Mouse (Mus musculus): ENCODE results near the gene Efcab5. TPM values are rescaled to one million over a fixed set of nuclear protein-coding genes. Genes with fewer than 3 reads are reported as not detected.

Gene Efcab5
- polyA plus RNA-seq, 1 experiment from 2014 or later = 0.37 TPM

DNA sequence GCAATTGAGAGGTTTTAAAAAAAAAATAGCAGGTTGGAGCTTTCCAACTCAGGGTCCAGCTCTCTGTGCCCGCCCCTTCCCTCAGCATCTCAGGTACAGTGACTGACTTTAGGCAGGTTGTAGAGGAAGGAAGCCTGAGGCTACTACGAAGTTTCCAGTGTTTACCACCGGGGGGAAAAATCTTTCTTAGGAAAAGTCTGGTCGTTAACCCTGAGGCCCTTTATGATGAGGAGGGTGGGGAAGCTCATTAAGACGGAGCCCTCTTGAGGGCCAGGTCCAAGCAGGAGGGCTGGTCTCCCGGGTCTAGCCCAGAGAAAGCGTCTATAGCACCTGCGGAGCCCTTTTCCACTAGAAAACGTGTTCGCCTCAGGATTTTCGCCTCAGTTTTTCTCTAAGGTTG lies 26.7 kb upstream of the Efcab5 start:
- Histone ChIP-seq H3K4me1 (replicated peaks; ENCODE audit: insufficient read depth, low read length) (peaks cover 8% of the 10 kb centered on the region; the same call in 1 of the 2 replicates), H3K27ac (peak overlapping the region; percentile 92), H3K27me3 (ENCODE audit: insufficient read depth, low read length) (no peaks in the 10 kb centered on the region), H3K36me3 (ENCODE audit: insufficient read depth, low read length) (no peaks in the 10 kb centered on the region), H3K4me2 (ENCODE audit: low read length) (peak overlapping the region; percentile 70), H3K4me3 (replicated peaks; ENCODE audit: low read depth, low read length) (peak overlapping the region; percentile 87), H3K9ac (ENCODE audit: low read depth, low read length) (peak overlapping the region; percentile 81), H3K9me3 (replicated peaks; ENCODE audit: low read length) (no peaks in the 10 kb centered on the region)
- no peak for TF ChIP-seq CTCF (IDR thresholded peaks at IDR 0.05; ENCODE audit: low read depth)
- ATAC-seq (replicated peaks; ENCODE audit: low FRiP score, low read depth) (no peak), DNase-seq (ENCODE audit: low spot score) (peak; percentile 39)
- 2% methylated on average over 11 of the region's 11 CpGs for WGBS

DNA sequence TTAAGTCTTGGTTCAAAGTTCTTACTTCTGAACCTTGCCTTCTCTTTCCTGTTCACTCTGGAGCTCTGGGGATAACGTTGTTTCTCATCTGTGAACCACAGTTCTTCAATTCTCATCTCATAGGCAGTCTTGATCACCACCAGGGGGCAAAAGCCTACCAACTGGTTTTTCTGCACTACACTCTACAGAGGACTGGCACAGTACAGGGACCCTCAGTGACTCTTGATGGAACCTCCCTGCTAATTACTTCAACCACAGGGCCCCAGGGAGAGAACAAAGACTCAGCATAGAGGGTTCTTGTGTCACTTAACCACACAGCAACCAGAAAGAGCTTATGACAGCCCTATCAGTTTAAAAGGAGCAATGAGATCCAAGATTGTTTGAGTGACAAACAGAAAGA lies 26.0 kb upstream of the Efcab5 start:
- TF ChIP-seq CTCF (IDR thresholded peaks at IDR 0.05; ENCODE audit: low read depth) = peak; percentile 86
- DNase-seq (ENCODE audit: low spot score) = peak; percentile 91
- 3% methylated on average over 1 of the region's 1 CpGs for WGBS
- peaks cover 8% of the 10 kb centered on the region; the same call in 1 of the 2 replicates for H3K4me1 ChIP-seq (replicated peaks; ENCODE audit: insufficient read depth, low read length)
- ATAC-seq (replicated peaks; ENCODE audit: low FRiP score, low read depth) = no peak
- H3K4me2 ChIP-seq (ENCODE audit: low read length) = 0 out of 2 replicates have a peak overlapping the region, but pooled peaks have one; percentile 70
- H3K36me3 ChIP-seq (ENCODE audit: insufficient read depth, low read length) = no peaks in the 10 kb centered on the region
- no peak overlapping the region for H3K4me3 ChIP-seq (replicated peaks; ENCODE audit: low read depth, low read length)
- H3K27ac ChIP-seq = no peak overlapping the region
- no peaks in the 10 kb centered on the region for H3K27me3 ChIP-seq (ENCODE audit: insufficient read depth, low read length)
- H3K9ac ChIP-seq (ENCODE audit: low read depth, low read length) = no peak overlapping the region
- H3K9me3 ChIP-seq (replicated peaks; ENCODE audit: low read length) = no peaks in the 10 kb centered on the region

DNA sequence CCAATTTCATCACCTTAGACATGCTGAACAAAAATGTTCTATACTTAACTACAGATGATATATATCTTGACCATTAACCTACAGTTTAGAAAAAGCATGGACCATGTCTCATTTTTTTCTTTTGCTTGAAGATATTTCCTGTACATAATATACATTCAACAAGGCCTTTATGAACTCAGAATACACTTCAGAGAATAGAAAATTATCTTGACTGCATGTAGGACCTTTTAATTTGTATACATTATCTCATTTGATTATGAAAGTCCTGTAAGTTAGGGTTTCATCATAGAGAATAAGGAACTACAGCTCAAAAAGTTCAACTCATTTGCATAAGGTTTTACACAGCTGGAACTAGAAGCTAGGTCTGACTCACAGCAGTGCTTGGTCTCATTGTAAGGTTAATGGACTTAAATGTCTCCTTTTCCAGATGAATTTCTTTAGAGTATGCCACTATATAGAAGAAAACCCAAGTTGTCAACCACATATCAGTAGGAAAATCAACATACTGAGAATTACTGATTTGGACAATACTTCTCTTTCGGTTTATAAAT lies 25.4 kb upstream of the Efcab5 start:
- no peaks in the 10 kb centered on the region for H3K27me3 ChIP-seq (ENCODE audit: insufficient read depth, low read length)
- WGBS = 91% methylated on average over 1 of the region's 1 CpGs
- ATAC-seq (replicated peaks; ENCODE audit: low FRiP score, low read depth) = no peak
- no peaks in the 10 kb centered on the region for H3K36me3 ChIP-seq (ENCODE audit: insufficient read depth, low read length)
- H3K4me3 ChIP-seq (replicated peaks; ENCODE audit: low read depth, low read length) = no peak overlapping the region
- no peak overlapping the region for H3K9ac ChIP-seq (ENCODE audit: low read depth, low read length)
- peaks cover 8% of the 10 kb centered on the region; the same call in 1 of the 2 replicates for H3K4me1 ChIP-seq (replicated peaks; ENCODE audit: insufficient read depth, low read length)
- H3K4me2 ChIP-seq (ENCODE audit: low read length) = no peak overlapping the region
- DNase-seq (ENCODE audit: low spot score) = no peak
- no peak overlapping the region for H3K27ac ChIP-seq
- no peak for TF ChIP-seq CTCF (IDR thresholded peaks at IDR 0.05; ENCODE audit: low read depth)
- no peaks in the 10 kb centered on the region for H3K9me3 ChIP-seq (replicated peaks; ENCODE audit: low read length)

DNA sequence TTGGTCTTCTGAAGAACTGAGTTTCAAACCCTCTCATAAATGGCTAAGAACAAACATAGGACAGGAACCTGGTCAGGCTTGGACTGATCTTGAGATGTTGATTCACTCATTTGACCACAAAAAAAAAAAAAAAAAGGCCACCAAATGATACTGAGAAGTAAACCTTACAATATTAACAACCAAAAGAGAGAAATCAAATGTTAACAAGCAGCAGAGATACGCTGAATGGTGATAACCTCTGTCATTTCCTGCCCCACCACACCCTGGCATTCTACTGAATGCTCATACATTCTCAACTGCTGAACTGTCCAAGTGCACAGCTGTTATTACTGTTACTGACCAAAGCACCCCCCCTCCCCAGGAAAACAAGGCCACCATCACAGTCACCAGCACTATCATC lies 11.9 kb upstream of the Efcab5 start:
- 71% methylated on average over 1 of the region's 1 CpGs for WGBS

DNA sequence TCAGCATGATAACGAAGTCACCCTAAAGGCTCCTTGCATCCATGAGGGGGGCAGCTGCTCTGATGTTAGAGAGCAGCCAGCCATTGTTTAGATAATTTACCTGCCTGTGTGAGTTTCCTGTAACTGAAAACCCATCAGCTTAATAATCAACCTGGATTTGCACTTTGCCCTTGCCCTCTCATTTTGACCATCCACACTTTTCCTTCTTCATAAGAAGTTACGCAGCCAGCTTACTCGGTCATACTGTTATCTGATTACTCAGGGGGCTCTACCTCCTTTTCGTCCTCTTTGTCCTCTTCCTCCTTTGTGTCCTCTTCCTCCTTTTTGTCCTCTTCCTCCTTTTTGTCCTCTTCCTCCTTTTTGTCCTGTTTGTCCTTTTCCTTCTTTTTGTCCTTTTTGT lies 10.9 kb upstream of the Efcab5 start:
- H3K27ac ChIP-seq = 0 out of 2 replicates have a peak overlapping the region, but pooled peaks have one; percentile 27
- WGBS = 37% methylated on average over 4 of the region's 4 CpGs
- no peak for ATAC-seq (replicated peaks; ENCODE audit: low FRiP score, low read depth)
- peaks cover 10% of the 10 kb centered on the region for H3K4me1 ChIP-seq (replicated peaks; ENCODE audit: insufficient read depth, low read length)
- no peaks in the 10 kb centered on the region for H3K27me3 ChIP-seq (ENCODE audit: insufficient read depth, low read length)
- no peak overlapping the region for H3K4me3 ChIP-seq (replicated peaks; ENCODE audit: low read depth, low read length)
- no peak overlapping the region for H3K4me2 ChIP-seq (ENCODE audit: low read length)
- peak; percentile 12 for DNase-seq (ENCODE audit: low spot score)
- no peaks in the 10 kb centered on the region for H3K9me3 ChIP-seq (replicated peaks; ENCODE audit: low read length)
- no peaks in the 10 kb centered on the region for H3K36me3 ChIP-seq (ENCODE audit: insufficient read depth, low read length)
- TF ChIP-seq CTCF (IDR thresholded peaks at IDR 0.05; ENCODE audit: low read depth) = no peak
- H3K9ac ChIP-seq (ENCODE audit: low read depth, low read length) = no peak overlapping the region

More for the DNA sequence above, 11.9 kb upstream of the Efcab5 start:
- H3K4me1 ChIP-seq (replicated peaks; ENCODE audit: insufficient read depth, low read length) = peaks cover 6% of the 10 kb centered on the region
- no peak overlapping the region for H3K4me3 ChIP-seq (replicated peaks; ENCODE audit: low read depth, low read length)
- no peak for ATAC-seq (replicated peaks; ENCODE audit: low FRiP score, low read depth)
- no peaks in the 10 kb centered on the region for H3K9me3 ChIP-seq (replicated peaks; ENCODE audit: low read length)
- no peak for DNase-seq (ENCODE audit: low spot score)
- H3K27me3 ChIP-seq (ENCODE audit: insufficient read depth, low read length) = no peaks in the 10 kb centered on the region
- no peak overlapping the region for H3K4me2 ChIP-seq (ENCODE audit: low read length)
- no peaks in the 10 kb centered on the region for H3K36me3 ChIP-seq (ENCODE audit: insufficient read depth, low read length)
- no peak for TF ChIP-seq CTCF (IDR thresholded peaks at IDR 0.05; ENCODE audit: low read depth)
- no peak overlapping the region for H3K27ac ChIP-seq
- H3K9ac ChIP-seq (ENCODE audit: low read depth, low read length) = no peak overlapping the region

DNA sequence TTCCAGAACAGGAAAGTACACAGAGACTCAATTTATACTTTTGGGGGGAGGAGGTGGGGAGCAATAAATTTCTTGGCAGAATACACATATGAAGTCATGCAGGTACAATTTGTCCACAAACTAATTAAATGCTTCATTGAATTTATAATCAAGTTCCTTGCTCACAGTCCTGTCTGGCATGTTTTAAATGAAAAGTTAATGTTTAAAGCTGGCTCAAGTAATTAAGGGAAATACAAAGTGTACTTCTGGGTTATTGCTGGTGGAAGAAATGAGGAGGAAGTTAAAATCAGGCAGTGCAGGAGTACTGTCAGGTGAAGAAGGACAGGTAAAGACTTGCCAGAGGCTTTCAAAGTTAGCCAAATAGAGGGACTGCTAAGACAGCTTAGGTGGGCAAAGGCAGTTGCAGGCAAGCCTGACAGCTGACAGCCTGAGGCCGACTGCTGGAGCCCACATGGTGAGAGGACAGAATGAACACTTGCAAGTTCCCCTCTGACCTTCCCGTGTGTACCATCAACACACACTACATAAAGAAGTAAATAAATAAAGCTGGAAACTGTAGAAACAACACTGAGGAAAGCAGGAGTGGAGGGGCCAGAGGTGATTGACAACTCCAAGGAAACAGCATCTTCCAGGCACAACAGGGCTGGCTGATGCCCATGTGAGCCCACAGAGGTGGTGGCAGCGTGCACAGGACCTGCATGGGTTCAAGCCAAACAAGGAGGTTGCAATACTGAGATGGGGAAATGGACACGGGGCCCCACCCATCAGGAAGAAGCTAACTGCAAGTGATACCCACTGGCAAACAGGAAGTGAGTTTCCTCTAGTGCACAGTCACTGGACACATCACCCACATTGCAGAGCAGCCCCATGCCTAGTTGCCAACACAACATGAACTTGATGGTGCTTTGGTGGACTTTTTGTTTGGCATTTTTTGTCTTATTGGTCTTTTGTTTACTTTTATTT lies 7.7 kb upstream of the Efcab5 start:
- Histone ChIP-seq H3K36me3 (ENCODE audit: insufficient read depth, low read length) (no peaks in the 10 kb centered on the region), H3K9ac (ENCODE audit: low read depth, low read length) (no peak overlapping the region), H3K27me3 (ENCODE audit: insufficient read depth, low read length) (no peaks in the 10 kb centered on the region), H3K4me1 (replicated peaks; ENCODE audit: insufficient read depth, low read length) (peaks cover 10% of the 10 kb centered on the region), H3K9me3 (replicated peaks; ENCODE audit: low read length) (no peaks in the 10 kb centered on the region), H3K4me3 (replicated peaks; ENCODE audit: low read depth, low read length) (no peak overlapping the region), H3K4me2 (ENCODE audit: low read length) (peak overlapping the region; percentile 22; the same call in 1 of the 2 replicates), H3K27ac (peak overlapping the region; percentile 86)
- peak; percentile 40; the same call in 1 of the 2 replicates for ATAC-seq (replicated peaks; ENCODE audit: low FRiP score, low read depth)
- TF ChIP-seq CTCF (IDR thresholded peaks at IDR 0.05; ENCODE audit: low read depth) = no peak
- 29% methylated on average over 4 of the region's 4 CpGs for WGBS
- DNase-seq (ENCODE audit: low spot score) = peak; percentile 59
